Mouse (Mus musculus) lung, postnatal 25 days (tissue): Measurements from ENCODE around the gene Agap1.

Experiments
- DNase-seq: peaks from one replicate; pipeline ENCODE4 v3.0.0; 2022; ENCODE audit warnings: low spot score

Gene Agap1

GRCm38 (mm10) chr1:89617336-89617735, 162.7 kb downstream of the Agap1 start:
- DNase-seq: peak; percentile 59

DNA sequence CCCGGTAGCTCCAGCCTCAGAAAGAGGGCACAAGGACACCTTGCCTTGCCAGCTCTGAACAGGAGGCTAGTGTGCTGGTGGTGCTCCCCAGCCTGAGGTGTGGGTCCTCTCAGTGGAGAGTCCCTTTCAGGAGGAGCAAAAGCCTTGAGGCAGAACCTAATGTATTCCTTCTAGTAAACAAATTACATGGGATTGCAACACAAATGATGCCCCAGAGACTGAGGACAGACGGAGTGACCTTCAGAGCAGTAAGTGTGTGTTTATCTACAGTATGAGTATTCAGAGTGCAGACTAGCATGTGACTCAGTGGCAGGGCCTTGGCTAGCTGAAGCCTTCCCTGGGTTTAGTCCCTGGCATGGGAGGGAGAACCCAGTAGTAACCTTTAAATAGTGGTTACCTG, 165.4 kb downstream of the Agap1 start:
- DNase-seq: peak; percentile 34

DNA sequence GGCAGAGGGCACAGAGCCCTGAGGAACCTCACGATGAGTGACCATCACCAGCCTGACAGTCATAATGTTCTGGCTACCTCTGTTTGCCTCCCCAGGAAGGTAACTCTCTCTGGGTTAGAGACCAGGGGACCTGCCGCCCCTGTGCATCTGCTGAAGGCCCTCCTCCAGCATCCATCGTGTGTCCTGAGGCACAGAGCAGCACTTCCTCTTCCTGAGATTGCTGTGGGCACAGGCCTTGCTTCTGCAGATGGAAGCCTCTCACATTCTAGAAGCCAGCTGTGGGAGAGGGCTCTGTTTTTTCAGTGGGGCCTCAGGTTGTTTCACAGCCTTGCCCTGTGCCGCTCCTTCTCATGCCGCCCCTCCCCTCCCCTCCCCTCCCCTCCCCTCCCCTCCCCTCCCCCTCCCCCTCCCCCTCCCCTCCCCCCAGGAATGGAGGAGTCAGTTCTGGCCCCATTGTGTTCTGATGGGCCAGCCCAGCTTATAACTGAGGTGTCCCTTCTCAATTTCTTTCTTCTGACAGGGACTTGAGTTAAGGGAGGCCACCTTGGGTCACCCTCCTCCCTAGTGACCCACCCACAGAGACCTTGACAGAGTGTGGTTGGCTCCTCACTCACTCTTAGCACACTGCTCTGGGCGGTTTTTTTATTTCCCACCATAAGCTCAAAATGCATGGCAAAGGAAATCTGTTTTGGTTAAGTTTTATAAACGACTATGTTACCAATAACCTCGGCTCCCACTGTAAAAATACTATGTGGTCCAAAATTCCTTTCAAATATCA, 166.6 kb downstream of the Agap1 start:
- no peak for DNase-seq

GRCm38 (mm10) chr1:89621952-89622351, 167.3 kb downstream of the Agap1 start:
- no peak for DNase-seq

- DNase-seq: no peak
Observed at GRCm38 (mm10) chr1:89622801-89623200, 168.2 kb downstream of the Agap1 start.

DNA sequence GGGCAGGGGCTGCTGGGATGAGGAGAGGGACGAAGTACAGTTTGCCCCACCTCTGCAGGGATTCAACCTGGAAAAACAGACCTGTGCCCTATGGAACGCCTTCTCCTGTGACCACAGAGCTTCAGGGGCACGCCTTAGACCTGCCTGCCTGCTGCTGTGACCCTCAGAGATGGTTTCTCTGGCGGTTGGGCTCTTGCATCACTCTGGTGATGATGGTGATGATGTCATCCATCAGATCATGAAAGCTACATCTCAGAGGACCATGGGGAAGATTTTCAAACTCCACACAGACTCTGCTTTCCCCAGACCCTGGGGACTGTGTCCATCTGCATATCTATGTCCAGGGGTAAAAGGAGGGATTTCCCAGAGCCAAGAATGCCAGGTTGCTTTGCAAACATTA, 170.7 kb downstream of the Agap1 start:
- DNase-seq: no peak

GRCm38 (mm10) chr1:89625967-89626366, 171.4 kb downstream of the Agap1 start:
- DNase-seq: no peak

- no peak for DNase-seq
Observed at GRCm38 (mm10) chr1:89626940-89627339, 172.3 kb downstream of the Agap1 start.

DNA sequence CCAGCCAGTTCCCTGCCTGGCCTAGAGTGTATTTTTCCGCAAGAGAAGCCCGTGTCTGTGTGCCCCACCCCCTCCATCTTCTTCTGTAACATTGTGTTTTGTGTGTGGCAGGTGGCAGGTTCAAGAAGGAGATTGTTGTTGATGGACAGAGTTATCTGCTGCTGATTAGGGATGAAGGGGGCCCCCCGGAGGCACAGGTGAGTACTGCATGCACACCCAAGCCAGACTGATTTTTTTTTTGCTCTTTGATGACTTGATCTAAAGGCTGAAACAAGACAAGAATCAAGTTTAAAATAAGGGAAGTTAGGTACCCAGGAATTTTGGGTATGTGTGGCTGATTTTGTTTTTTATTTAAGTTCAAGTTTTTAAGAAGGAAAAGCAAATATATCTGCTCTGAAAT, 173.0 kb downstream of the Agap1 start:
- peak; percentile 20 for DNase-seq

- DNase-seq: no peak
Observed at GRCm38 (mm10) chr1:89630836-89631235, 176.2 kb downstream of the Agap1 start.

GRCm38 (mm10) chr1:89631747-89632146, 177.1 kb downstream of the Agap1 start:
- DNase-seq: peak; percentile 66

DNA sequence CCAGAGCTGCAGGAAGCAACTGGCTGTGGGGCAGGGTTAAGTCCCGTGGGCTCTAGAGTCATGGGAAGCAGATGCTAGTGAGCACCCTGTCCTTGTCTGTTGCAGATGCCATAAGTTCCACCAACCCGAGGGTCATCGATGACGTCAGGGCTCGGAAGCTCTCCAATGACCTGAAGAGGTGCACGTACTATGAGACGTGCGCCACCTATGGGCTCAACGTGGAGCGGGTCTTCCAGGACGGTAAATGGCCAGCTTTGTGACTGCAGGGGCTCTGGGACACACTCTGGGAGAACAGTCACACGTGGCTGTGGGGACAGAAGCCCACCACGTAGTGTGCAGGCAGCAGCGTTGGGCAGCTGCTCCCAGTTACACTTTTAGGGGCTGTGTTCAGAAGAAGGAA, 179.4 kb downstream of the Agap1 start:
- DNase-seq: no peak

GRCm38 (mm10) chr1:89635131-89635530, 180.5 kb downstream of the Agap1 start:
- DNase-seq: no peak

GRCm38 (mm10) chr1:89637670-89638069, 183.1 kb downstream of the Agap1 start:
- no peak for DNase-seq

GRCm38 (mm10) chr1:89643445-89644100, 189.0 kb downstream of the Agap1 start:
- peak; percentile 32 for DNase-seq

GRCm38 (mm10) chr1:89644120-89644519, 189.5 kb downstream of the Agap1 start:
- DNase-seq: peak; percentile 81

DNA sequence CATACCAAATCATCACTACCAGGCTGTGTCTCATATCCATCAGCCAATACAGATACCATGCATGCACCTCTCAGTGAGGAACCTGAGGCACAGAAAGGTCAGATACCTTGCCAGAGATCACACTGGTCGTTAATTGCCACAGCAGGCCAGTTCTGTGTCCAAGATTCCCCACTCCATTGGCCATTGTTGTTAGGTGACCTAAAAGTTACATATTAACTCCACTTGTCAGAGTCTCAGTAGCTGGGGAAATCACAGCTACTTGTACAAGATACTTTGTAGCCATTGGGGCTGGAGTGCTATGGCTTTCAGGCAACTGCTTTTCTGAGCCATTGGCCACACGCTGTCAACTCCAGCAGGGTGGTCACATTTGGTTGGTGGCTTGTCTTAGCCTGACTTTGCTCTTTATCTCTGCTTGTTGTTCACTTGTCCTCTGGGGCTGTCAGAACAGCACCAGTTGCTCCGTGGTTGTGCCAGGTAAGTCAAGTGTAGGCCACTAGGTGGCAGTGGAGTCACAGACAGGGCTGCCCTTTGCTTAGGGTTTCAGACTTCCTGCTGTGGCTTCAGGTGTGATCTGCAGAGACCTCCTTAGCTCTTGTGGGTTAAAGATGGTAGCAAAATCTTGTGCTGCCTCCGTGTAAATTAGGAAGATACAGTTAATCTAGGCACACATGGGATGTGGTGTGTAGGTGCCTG, 191.9 kb downstream of the Agap1 start:
- DNase-seq: peak; percentile 72

DNA sequence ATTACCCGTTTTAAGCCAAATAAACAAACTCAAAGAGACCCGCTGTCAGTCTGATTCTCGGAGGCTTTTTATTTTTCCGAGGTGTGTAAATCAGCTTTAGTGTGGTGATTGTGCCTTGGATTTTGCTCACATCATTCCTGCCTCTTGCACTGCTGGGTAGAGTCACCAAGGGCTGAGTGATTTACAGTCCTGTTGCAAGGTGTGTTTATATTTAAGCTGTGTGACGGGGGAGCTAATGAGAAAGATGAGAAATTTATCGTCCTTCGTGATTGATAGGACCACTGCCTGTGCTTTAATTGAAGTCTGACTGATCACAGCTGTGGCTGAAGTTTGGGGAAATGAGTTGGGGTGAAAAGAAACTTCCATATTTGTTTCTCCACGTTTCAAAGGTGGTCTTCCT, 192.9 kb downstream of the Agap1 start:
- no peak for DNase-seq

GRCm38 (mm10) chr1:89650557-89650956, 196.0 kb downstream of the Agap1 start:
- DNase-seq: no peak

- no peak for DNase-seq
Observed at GRCm38 (mm10) chr1:89656167-89656566, 201.6 kb downstream of the Agap1 start.

GRCm38 (mm10) chr1:89656643-89657321, 202.2 kb downstream of the Agap1 start:
- peak; percentile 50 for DNase-seq

DNA sequence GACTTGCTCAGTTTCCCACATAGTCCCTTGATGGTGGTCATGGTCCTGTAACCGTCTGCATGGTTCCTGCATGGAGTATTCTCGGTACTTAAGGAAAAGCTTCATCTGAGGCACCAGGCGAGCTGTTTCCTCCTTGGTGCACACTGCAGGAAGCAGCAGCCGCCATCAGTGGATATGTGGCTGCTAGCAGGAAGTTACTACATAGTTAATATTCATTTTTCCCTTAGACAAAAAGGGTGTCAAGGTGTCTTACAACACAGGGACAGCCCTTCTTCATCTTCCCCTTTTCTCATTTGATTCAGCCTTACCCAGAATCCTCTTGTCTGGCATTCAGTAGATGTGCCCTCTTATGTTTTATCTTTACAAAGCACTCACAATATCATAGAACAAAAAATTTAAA, 206.2 kb downstream of the Agap1 start:
- no peak for DNase-seq
